Mouse (Mus musculus): ENCODE results near the gene Tet3.
"Not testable (repeated sequence)": the region's sequence is repeated elsewhere in the genome, so short reads cannot be mapped to it uniquely, and the experiment has no call there.

Gene Tet3

DNA sequence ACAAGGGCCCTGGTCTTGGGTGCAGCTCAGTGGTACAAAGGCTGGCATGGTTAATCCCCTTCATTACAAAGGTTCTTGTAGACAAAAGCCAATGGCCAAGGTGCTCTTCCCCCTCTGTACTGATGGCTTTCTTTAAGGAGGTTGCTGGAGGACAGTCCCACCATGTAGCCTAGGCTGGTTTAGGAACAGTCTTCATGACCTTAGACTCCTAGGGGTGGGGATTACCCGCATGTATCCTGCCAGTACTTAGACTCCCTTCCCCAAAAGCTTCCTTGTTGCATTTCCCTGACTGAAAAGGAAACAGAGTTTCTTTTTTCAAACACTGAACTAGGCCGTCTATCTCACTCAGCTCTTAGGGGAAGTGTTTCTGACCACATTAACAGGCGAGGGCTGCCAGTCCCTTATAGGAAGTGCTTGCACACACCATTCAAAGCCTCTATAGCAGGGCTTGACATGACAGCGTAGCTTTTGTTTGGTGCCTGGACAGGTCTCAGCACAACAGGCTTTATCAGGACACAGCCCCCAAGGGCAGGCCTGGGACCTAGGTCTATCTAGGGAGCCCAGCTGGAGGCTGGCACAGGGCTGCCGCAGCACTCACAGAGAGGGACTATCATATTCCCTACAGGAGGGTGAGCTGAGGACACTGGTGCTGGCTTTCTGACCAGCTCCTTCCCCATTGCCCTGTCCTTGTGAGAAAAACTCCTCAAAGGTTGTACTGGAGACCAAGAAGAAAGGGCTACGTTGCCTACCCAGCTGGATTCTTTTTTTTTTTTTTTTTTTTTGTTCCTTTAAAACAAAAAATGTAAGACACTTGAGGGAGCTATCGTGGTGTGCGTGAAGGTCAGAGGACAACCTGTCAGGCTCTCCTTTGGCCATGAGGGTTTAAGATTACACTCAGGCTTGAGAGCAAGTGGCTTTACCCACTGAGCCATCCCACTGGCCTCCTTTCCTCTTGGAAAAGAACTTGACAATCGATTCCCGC lies 77.1 kb downstream of the Tet3 start:
- no peak for DNase-seq (ENCODE audit: extremely low spot score, low spot score)

DNA sequence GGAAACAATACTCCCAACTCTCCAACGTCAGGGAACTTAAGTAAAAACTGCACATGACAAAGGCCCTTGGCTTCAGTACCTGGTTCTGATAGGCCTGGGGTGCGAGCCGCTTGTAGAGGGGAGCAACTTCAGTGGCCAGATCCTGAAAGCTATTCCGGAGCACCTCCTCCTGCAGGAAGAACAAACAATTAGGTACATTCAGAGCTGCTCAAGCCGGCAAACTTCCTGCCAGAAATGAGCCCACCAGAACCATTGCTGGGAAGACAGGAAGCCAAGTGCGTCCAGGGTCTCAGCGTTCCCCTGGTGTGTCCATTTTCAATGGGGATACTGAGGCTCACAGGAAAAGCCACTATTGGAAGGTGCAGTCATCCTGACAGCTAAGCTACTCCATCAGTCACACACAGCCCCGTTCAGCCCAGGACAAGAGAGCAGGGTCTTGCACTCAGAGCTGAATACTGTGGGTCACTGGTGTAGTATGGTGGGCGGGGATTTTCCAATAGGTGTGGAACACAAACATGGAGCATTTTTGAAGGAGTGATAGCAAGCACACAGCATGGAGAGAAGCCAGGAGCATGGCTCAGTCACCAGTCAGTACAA lies 85.1 kb downstream of the Tet3 start:
- no peak for DNase-seq (ENCODE audit: extremely low spot score, low spot score)

GRCm38 (mm10) chr6:83371350-83371749 lies 87.5 kb downstream of the Tet3 start:
- DNase-seq (ENCODE audit: extremely low spot score, low spot score), result no peak

DNA sequence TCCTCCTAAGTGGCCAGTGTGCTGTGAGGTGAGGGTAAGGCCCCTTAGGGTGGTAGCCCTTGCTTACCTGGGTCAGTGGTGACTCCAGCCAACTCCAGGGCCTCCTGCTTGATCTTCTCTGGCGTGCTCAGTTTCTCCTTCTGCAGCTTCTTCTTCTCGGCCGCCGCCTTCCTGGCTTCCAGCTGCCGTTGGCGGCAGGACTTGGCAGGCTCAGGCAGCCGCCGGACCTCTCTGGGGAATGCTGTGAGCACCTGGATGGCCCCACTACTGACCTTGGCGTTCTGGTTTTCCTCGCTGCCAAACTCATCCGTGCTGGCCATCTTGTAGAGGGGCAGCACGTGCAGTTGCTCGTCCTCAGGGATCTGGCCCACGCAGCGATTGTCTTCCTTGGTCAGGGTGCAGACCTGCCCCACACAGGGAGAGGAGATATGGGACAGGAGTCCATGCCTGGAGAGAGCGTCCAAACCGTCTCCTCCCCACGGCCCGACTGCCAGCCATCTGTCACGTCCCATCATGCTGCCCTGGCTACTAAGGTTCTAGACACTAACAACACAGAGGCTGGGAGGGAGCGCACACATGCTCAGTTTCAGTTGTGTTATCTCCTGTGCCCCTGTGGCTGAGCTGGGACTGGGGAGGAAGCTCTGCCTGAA lies 88.4 kb downstream of the Tet3 start:
- no peak for DNase-seq (ENCODE audit: extremely low spot score, low spot score)

- DNase-seq (ENCODE audit: extremely low spot score, low spot score), result no peak
Measured at GRCm38 (mm10) chr6:83363075-83363474, 95.8 kb downstream of the Tet3 start.

- DNase-seq (ENCODE audit: extremely low spot score, low spot score), result no peak
Measured at GRCm38 (mm10) chr6:83361523-83362248, 97.2 kb downstream of the Tet3 start.

DNA sequence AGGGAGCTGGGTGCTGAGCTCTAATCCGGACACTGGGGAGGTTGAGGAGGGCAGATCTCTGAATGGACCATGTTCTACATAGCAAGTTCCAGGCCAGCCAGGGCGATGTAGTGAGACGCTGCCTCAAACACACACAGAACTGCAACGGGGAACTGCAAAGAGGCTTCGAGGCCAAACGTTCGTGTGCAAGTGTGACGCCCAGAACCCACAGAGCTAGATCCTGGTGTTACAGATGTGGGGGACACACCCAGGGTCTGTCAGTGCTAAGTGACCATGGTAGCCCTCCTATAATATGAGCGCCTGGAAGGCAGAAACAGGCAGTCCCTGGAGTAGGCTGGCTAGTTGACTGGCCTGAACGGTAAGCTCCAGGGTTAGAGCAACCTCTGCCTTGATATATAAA lies 101.4 kb downstream of the Tet3 start:
- DNase-seq (ENCODE audit: extremely low spot score, low spot score), result no peak

GRCm38 (mm10) chr6:83356569-83357138 lies 102.2 kb downstream of the Tet3 start:
- peak; percentile 83 for DNase-seq (ENCODE audit: extremely low spot score, low spot score)

GRCm38 (mm10) chr6:83354856-83355781 lies 103.8 kb downstream of the Tet3 start:
- no peak for DNase-seq (ENCODE audit: extremely low spot score, low spot score)

- no peak for DNase-seq (ENCODE audit: extremely low spot score, low spot score)
Measured at GRCm38 (mm10) chr6:83352666-83353410, 106.0 kb downstream of the Tet3 start.

DNA sequence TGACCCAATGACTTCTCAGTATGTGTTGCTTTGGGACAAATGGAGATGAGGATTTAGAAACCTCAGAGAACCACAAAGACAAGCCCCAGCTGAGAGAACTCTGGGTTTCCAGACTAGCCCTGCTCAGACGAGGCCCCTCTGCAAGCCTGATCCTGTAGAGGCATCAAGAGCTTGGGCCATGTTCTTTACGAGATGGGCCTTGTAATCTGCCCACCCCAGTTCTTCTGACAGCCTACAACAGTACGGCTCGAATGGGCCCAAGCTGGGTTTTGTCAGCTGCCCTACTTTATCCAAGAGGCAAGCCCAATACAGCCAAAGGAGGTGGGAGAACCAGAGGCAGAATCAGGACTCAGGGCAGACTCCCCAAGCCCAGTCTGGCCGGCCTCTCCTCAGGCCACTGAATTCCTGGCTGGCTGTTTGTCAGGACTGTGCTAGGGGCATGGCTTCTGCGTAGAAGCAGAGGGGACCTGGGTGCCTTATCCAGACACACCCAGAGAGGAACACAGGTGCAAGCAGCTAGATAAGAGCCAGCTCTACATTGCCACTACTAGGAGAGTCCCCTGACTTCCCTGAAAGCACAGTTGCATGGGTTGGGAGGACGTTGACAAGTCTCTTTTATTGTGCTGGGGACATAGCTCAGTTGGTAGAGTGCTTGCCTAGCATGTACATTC lies 107.3 kb downstream of the Tet3 start:
- DNase-seq (ENCODE audit: extremely low spot score, low spot score), result no peak

DNA sequence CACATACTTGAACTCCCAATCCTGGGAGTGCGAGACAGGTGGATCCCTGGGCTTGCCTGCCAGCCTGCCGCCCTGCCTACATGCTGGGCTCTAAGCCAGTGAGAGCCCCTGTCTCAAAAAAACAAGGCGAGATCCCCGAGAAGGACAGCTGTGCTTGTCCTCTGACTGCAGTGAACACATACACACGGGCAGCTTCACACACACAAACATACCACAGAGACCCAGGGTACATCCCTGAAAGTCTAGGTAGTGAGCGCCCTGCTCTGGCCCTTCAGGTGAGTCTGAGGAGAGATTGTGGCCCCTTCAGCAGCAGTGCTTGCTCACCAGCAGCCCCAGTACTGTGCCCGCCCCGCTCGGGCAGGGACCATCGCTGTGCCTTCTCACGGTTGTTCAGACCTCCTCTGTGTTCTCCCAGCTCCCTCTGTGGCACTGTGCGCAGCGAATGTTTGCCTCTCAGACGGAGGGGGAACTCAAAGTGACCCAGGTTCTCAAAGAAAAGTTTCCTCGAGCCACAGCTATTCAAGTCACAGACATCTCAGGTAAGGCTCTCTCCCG lies 108.0 kb downstream of the Tet3 start:
- DNase-seq (ENCODE audit: extremely low spot score, low spot score), result no peak

- DNase-seq (ENCODE audit: extremely low spot score, low spot score), result no peak
Measured at GRCm38 (mm10) chr6:83350172-83350571, 108.7 kb downstream of the Tet3 start.

DNA sequence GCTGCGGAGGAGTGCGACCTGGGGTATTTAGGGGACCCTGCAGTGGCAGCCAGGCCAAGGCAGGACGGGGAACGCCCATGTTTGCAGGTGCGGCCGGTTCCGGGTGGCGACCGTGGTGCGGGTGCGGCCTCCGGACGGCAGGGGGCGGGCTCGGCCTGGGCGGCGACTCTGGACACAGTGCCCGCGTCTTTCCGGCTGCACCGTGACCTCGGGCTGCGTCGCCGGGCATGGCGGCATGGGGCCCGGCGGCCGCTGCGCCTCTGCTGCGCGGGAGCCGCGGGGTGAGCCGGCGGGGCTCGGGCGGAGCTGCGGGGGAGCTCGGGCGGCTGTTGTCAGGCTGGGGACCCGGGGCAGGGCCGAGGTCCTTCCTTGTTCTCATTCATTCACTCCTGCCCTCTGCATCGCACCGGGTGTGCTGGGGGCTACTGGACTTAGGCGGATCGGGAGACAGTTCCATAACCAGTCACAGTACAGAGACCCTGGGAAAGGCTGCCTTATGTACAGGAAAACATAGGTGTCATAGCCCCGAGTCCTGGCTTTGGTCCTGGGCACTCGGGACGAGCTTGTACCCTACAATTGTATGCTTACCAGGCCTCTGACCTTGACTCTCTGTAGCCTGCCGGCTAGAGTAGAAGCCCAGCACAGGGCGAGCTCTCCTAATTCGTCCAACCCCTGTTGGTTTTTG lies 109.5 kb downstream of the Tet3 start:
- peak; percentile 94 for DNase-seq (ENCODE audit: extremely low spot score, low spot score)

DNA sequence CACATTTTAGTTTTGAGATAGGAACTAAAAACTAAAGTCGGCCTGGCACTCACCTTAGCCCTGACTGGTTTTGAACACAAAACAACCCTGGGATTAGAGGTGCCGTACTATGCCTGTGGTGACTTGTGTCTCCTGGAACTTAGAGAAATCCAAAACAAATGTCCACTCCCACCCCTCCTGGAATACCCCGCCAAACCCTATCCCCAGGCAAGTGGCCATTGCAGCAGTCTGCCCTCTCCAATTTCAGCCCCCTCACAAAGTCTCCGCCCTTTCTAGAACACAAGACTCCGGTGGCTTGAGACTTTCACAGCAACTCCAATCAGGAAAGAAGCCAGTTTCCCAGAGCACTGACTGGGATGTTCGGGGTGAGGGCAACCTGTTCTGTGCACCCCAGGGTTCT lies 110.0 kb downstream of the Tet3 start, which contains the start of gene Bola3:
Gene Bola3 (plus strand): TSS at position 275 of the 400 bp plus-strand sequence.
- DNase-seq (ENCODE audit: extremely low spot score, low spot score), result no peak

DNA sequence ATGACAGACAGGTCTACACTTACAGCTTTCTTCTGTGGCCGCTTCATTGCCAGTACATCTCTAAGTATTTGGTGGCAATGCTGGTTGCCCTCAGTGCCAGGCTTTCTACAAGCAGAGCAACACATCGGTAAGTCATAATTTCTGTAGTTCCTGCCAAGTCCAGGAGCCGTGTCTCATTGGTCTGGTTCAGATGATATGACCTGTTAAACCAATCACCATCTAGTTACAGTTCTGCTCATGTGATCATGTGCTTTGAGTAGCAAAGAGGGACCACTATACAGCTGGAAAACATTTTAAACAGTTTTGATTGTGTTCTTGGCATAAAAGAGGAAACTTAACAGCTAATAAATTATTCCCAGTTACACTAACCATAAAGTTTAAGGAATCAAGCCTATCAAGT lies 111.0 kb downstream of the Tet3 start:
- DNase-seq (ENCODE audit: extremely low spot score, low spot score), result no peak

DNA sequence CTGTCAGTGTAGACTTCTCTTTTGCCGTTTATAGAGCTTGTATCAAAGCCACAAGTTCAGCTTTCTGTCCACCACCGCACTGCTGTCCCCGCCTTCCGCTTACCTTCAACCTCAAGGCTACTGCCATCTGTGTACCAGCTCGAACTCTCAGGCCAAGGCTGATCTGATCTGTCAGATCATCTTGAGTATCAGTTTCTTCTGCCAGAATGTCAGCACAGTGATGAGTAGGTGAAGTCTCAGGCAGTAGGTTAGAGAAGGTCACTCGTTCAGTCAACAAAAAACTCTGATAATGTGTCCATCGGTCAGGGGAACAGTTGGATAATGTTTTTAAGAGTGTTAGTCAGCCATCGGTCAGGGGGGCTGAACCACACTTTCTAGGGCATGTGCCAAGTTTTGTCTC lies 113.6 kb downstream of the Tet3 start:
- DNase-seq (ENCODE audit: extremely low spot score, low spot score), result not testable (repeated sequence)

GRCm38 (mm10) chr6:83342957-83343356 lies 115.9 kb downstream of the Tet3 start:
- DNase-seq (ENCODE audit: extremely low spot score, low spot score), result no peak

Data from neural tube, embryonic 10.5 days (tissue).